Mouse (Mus musculus): Measurements from ENCODE around the gene Wnk1. TPM values are rescaled to one million over a fixed set of nuclear protein-coding genes. Genes with fewer than 3 reads are reported as not detected.

The Wnk1 gene
- polyA plus RNA-seq, 1 experiment: 77.7 TPM

DNA sequence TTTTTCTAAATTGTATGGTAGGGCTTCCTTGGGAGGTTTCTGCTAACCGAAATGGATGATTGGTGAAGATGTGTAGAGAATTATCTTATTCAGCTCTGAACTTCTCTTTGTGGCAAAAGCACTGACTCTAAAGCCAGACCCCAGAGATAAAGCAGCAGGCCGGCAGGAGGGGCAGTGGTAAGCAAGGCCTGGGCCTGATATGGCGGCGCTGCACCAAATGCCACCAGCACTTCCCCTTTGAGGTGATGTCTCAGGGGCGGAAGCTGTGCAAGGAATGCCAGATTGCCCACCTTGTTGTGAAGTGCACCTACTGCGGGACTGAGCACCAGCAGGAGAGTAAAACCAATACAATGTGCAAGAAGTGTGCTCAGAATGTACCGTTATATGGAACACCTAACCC is 145.8 kb downstream of the Wnk1 start:
- Histone ChIP-seq H3K27me3 (ENCODE audit: control insufficient read depth, insufficient read depth, low read length) (no peaks in the 10 kb centered on the region), H3K27ac (ENCODE audit: insufficient read depth, low read length) (no peak overlapping the region), H3K4me1 (ENCODE audit: control insufficient read depth, insufficient read depth, insufficient read length) (no peaks in the 10 kb centered on the region), H3K36me3 (ENCODE audit: control insufficient read depth, insufficient read depth, low read length) (no peaks in the 10 kb centered on the region), H3K4me3 (ENCODE audit: extremely low read depth, insufficient read depth, insufficient read length) (no peak overlapping the region)
- 52% methylated on average over 7 of the region's 7 CpGs for WGBS
- no peak for TF ChIP-seq CTCF (IDR thresholded peaks at IDR 0.05; ENCODE audit: extremely low read depth, insufficient read depth, insufficient read length, insufficient replicate concordance)
- TF ChIP-seq POLR2A (IDR thresholded peaks at IDR 0.05; ENCODE audit: low read depth, low read length): no peak
- DNase-seq (ENCODE audit: low read depth in 1 of 2, low spot score in 2 of 2): no peak

DNA sequence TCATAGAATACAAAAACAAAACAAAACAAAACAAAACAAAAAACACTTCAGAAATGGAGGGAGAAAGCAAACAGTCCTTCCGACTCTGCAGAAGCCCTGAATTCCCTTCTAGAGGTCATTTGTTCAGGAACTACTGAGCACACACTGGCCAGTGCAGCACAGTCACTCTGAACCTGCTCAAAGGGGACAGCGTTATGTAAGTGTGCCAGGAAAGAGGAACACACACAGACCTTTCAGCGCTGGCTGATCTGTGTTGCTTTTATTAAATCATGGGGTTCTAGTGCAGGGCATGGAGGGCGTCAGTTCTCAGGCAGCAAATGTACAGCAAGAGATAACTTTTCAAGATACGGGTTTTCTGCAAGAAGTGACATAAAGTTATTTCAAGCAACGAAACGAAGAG is 155.3 kb downstream of the Wnk1 start:
- DNase-seq (ENCODE audit: low read depth in 1 of 2, low spot score in 2 of 2): no peak
- Histone ChIP-seq H3K27me3 (ENCODE audit: control insufficient read depth, insufficient read depth, low read length) (no peaks in the 10 kb centered on the region), H3K36me3 (ENCODE audit: control insufficient read depth, insufficient read depth, low read length) (no peaks in the 10 kb centered on the region), H3K4me3 (ENCODE audit: extremely low read depth, insufficient read depth, insufficient read length) (no peak overlapping the region), H3K27ac (ENCODE audit: insufficient read depth, low read length) (no peak overlapping the region), H3K4me1 (ENCODE audit: control insufficient read depth, insufficient read depth, insufficient read length) (no peaks in the 10 kb centered on the region)
- WGBS: 35% methylated on average over 7 of the region's 7 CpGs
- TF ChIP-seq CTCF (IDR thresholded peaks at IDR 0.05; ENCODE audit: extremely low read depth, insufficient read depth, insufficient read length, insufficient replicate concordance) (no peak), POLR2A (IDR thresholded peaks at IDR 0.05; ENCODE audit: low read depth, low read length) (no peak)

Other genes with a start within 250 kb of the Wnk1 start
- 3.0 TPM in 2 replicates for gene Erc1, start 190.5 kb downstream of the Wnk1 start, polyA plus RNA-seq (2012; rRNA removed)
- gene Rad52, start 136.0 kb downstream of the Wnk1 start, polyA plus RNA-seq (2012; rRNA removed): 20.4 and 32.6 TPM in 2 replicates
- 0.19 TPM in 2 replicates for gene Ninj2, start 54.7 kb upstream of the Wnk1 start, polyA plus RNA-seq (2012; rRNA removed)

All from spleen, adult 2 months (tissue).